Mouse (Mus musculus) ES-Bruce4 (cell line): ENCODE measurements around the gene Chchd3. TPM values are rescaled to one million over a fixed set of nuclear protein-coding genes. Genes with fewer than 3 reads are reported as not detected.

ENCODE experiments used
- H3K27ac ChIP-seq: 2 replicates; pipeline ENCODE4 v1.5.1; 2012; ENCODE audit warnings: low read length, inconsistent platforms; ENCODE audit not compliant: insufficient read depth
- H3K27me3 ChIP-seq: 2 replicates; pipeline ENCODE4 v1.6.1; 2012; ENCODE audit warnings: mild to moderate bottlenecking, low read length, inconsistent platforms; ENCODE audit not compliant: control insufficient read depth, poor library complexity, insufficient read depth, severe bottlenecking
- H3K36me3 ChIP-seq: 2 replicates; pipeline ENCODE4 v1.6.1; 2012; ENCODE audit warnings: inconsistent platforms, mild to moderate bottlenecking, low read length, moderate library complexity; ENCODE audit not compliant: control insufficient read depth, poor library complexity, insufficient read depth, severe bottlenecking
- H3K4me1 ChIP-seq: one replicate; pipeline ENCODE4 v1.8.1; 2011; ENCODE audit warnings: low read length; ENCODE audit not compliant: control insufficient read depth, insufficient read depth
- H3K4me3 ChIP-seq: 2 replicates; pipeline ENCODE4 v1.5.1; 2011; ENCODE audit warnings: low read depth, mild to moderate bottlenecking, low read length
- H3K9ac ChIP-seq: 2 replicates; pipeline ENCODE4 v1.6.1; 2012; ENCODE audit warnings: low read depth, mild to moderate bottlenecking, inconsistent platforms; ENCODE audit not compliant: poor library complexity, severe bottlenecking
- H3K9me3 ChIP-seq: replicated peaks from 2 replicates; pipeline ENCODE4 v1.6.1; 2012; ENCODE audit warnings: mild to moderate bottlenecking, low read length, inconsistent platforms; ENCODE audit not compliant: control insufficient read depth, poor library complexity, insufficient read depth, severe bottlenecking
- CTCF ChIP-seq: IDR thresholded peaks from one replicate; pipeline ENCODE4 v1.8.1; 2011; ENCODE audit warnings: low read depth, low read length
- EP300 ChIP-seq: IDR thresholded peaks from 2 replicates; pipeline ENCODE4 v1.6.1; 2011; ENCODE audit warnings: low read depth, low read length; ENCODE audit not compliant: insufficient read depth
- POLR2A ChIP-seq: IDR thresholded peaks from one replicate; pipeline ENCODE4 v1.8.1; 2011; ENCODE audit warnings: low read length; ENCODE audit not compliant: insufficient read depth
- polyA plus RNA-seq: library from polyadenylated mRNA; stranded (reverse); fragments of >200 nt; gene quantifications from 2 replicates; pipeline ENCODE4 v1.2.4, GENCODE M21; 2011; ENCODE audit warnings: low read depth; ENCODE audit not compliant: missing spikeins, insufficient read depth, insufficient read length

The Chchd3 gene
- polyA plus RNA-seq, 1 experiment: 82.9 TPM

- Histone ChIP-seq H3K4me1 (no peaks in the 10 kb centered on the region), H3K27ac (no peak overlapping the region), H3K27me3 (no peaks in the 10 kb centered on the region), H3K9me3 (no peaks in the 10 kb centered on the region), H3K36me3 (no peaks in the 10 kb centered on the region), H3K4me3 (no peak overlapping the region), H3K9ac (no peak overlapping the region)
- TF ChIP-seq CTCF: no peak
- TF ChIP-seq EP300: no peak
- TF ChIP-seq POLR2A: no peak
Measured at GRCm38 (mm10) chr6:32981253-32981652, 78.8 kb downstream of the Chchd3 start.

GRCm38 (mm10) chr6:32978811-32979210 is 81.2 kb downstream of the Chchd3 start:
- Histone ChIP-seq H3K4me3 (no peak overlapping the region), H3K27ac (no peak overlapping the region), H3K36me3 (no peaks in the 10 kb centered on the region), H3K4me1 (no peaks in the 10 kb centered on the region), H3K9ac (no peak overlapping the region), H3K27me3 (no peaks in the 10 kb centered on the region), H3K9me3 (no peaks in the 10 kb centered on the region)
- TF ChIP-seq EP300 (no peak), POLR2A (no peak), CTCF (no peak)

GRCm38 (mm10) chr6:32971926-32972325 is 88.1 kb downstream of the Chchd3 start:
- H3K27me3 ChIP-seq: no peaks in the 10 kb centered on the region
- peaks cover 1% of the 10 kb centered on the region for H3K4me1 ChIP-seq
- no peak for TF ChIP-seq CTCF
- no peak for TF ChIP-seq POLR2A
- no peak for TF ChIP-seq EP300
- H3K4me3 ChIP-seq: no peak overlapping the region
- H3K9ac ChIP-seq: no peak overlapping the region
- no peak overlapping the region for H3K27ac ChIP-seq
- H3K36me3 ChIP-seq: no peaks in the 10 kb centered on the region; the same call in 1 of the 2 replicates
- H3K9me3 ChIP-seq: no peaks in the 10 kb centered on the region

GRCm38 (mm10) chr6:32968971-32969370 is 91.1 kb downstream of the Chchd3 start:
- Histone ChIP-seq H3K9me3 (no peaks in the 10 kb centered on the region), H3K36me3 (no peaks in the 10 kb centered on the region; the same call in 1 of the 2 replicates), H3K4me3 (no peak overlapping the region), H3K27ac (no peak overlapping the region), H3K4me1 (peaks cover 1% of the 10 kb centered on the region), H3K27me3 (no peaks in the 10 kb centered on the region), H3K9ac (no peak overlapping the region)
- TF ChIP-seq CTCF (no peak), EP300 (no peak), POLR2A (no peak)

GRCm38 (mm10) chr6:32962048-32962447 is 98.0 kb downstream of the Chchd3 start:
- Histone ChIP-seq H3K4me1 (no peaks in the 10 kb centered on the region), H3K4me3 (no peak overlapping the region), H3K9me3 (no peaks in the 10 kb centered on the region), H3K36me3 (no peaks in the 10 kb centered on the region), H3K9ac (no peak overlapping the region), H3K27ac (no peak overlapping the region), H3K27me3 (no peaks in the 10 kb centered on the region)
- TF ChIP-seq EP300 (no peak), POLR2A (no peak), CTCF (no peak)

- no peak overlapping the region for H3K27ac ChIP-seq
- no peak overlapping the region for H3K9ac ChIP-seq
- no peak overlapping the region for H3K4me3 ChIP-seq
- no peak for TF ChIP-seq EP300
- TF ChIP-seq POLR2A: no peak
- TF ChIP-seq CTCF: no peak
- H3K27me3 ChIP-seq: no peaks in the 10 kb centered on the region
- no peaks in the 10 kb centered on the region for H3K4me1 ChIP-seq
- H3K36me3 ChIP-seq: no peaks in the 10 kb centered on the region
- H3K9me3 ChIP-seq: no peaks in the 10 kb centered on the region
Measured at GRCm38 (mm10) chr6:32961477-32961876, 98.6 kb downstream of the Chchd3 start.
